Mouse (Mus musculus): ENCODE results near the gene Otulin. TPM values are rescaled to one million over a fixed set of nuclear protein-coding genes. Genes with fewer than 3 reads are reported as not detected.

Otulin gene
- polyA plus RNA-seq, 1 experiment = 36.9 TPM

DNA sequence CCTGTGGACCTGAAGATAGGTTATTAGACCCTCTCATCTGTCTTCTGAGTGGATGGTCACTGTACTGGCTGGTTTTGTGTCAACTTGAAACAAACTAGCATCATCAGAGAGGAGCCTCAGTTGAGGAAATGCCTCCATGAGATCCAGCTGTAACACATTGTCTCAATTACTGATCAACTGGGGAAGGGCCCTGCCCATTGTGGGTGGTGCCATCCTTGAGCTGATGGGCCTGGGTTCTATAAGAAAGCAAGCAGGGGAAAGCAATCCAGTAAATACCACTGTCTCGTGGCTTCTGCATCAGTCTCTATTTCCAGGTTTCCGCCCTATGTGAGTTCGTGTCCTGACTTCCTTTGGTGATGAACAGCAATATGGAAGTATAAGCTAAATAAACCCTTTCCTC lies 14.8 kb upstream of the Otulin start:
- Histone ChIP-seq H3K4me3 (no peak overlapping the region), H3K27me3 (ENCODE audit: control insufficient read depth, insufficient read depth, insufficient read length) (peaks cover 46% of the 10 kb centered on the region), H3K79me2 (ENCODE audit: control insufficient read depth, insufficient read depth) (no peaks in the 10 kb centered on the region), H3K36me3 (ENCODE audit: control insufficient read depth, insufficient read depth) (no peaks in the 10 kb centered on the region), H3ac (ENCODE audit: control insufficient read depth, insufficient read length) (no peak overlapping the region), H3K4me2 (ENCODE audit: low read depth) (no peak overlapping the region)
- no peak for TF ChIP-seq CEBPB (IDR thresholded peaks at IDR 0.05; ENCODE audit: insufficient read depth, poor library complexity, severe bottlenecking)
- no peak for TF ChIP-seq POLR2AphosphoS2 (IDR thresholded peaks at IDR 0.05; ENCODE audit: insufficient read length, low read depth)
- no peak for TF ChIP-seq TCF3 (IDR thresholded peaks at IDR 0.05; ENCODE audit: insufficient read length, low read depth)
- no peak for TF ChIP-seq POLR2A (IDR thresholded peaks at IDR 0.05; ENCODE audit: insufficient read length, low read depth)

DNA sequence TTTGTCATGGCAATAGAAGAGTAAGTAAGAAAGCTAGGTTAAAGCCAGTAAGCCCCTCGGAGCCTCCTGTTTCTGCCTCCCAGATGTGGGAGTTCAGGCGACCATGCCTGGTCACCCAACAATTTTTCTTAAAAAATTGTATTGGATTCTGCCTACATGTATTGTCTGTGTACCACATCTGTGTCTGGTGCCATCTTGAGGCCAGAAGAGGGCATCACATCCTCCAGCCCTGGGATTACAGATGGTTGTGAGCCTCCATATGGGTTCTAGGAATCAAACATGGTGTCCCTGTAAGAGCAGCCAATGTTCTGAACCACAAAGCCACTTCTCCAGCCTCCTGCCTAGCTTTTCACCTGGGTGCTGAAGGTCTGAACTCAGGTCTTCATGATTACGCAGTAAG lies 12.4 kb upstream of the Otulin start:
- H3K79me2 ChIP-seq (ENCODE audit: control insufficient read depth, insufficient read depth) = no peaks in the 10 kb centered on the region
- H3K27me3 ChIP-seq (ENCODE audit: control insufficient read depth, insufficient read depth, insufficient read length) = peaks cover 30% of the 10 kb centered on the region
- no peaks in the 10 kb centered on the region for H3K36me3 ChIP-seq (ENCODE audit: control insufficient read depth, insufficient read depth)
- no peak overlapping the region for H3K4me3 ChIP-seq
- no peak overlapping the region for H3ac ChIP-seq (ENCODE audit: control insufficient read depth, insufficient read length)
- H3K4me2 ChIP-seq (ENCODE audit: low read depth) = no peak overlapping the region
- TF ChIP-seq POLR2A (IDR thresholded peaks at IDR 0.05; ENCODE audit: insufficient read length, low read depth) (no peak), MAX (IDR thresholded peaks at IDR 0.05; ENCODE audit: low read depth) (no peak), TCF12 (IDR thresholded peaks at IDR 0.05; ENCODE audit: insufficient read depth, poor library complexity, severe bottlenecking) (no peak), E2F4 (IDR thresholded peaks at IDR 0.05; ENCODE audit: insufficient read depth) (no peak), TCF3 (IDR thresholded peaks at IDR 0.05; ENCODE audit: insufficient read length, low read depth) (no peak), USF1 (IDR thresholded peaks at IDR 0.05; ENCODE audit: low read depth) (no peak), MYOD1 (IDR thresholded peaks at IDR 0.05; ENCODE audit: control insufficient read depth in 1 of 3, insufficient read length in 2 of 3, low read depth in 2 of 3) (no peak), SRF (IDR thresholded peaks at IDR 0.05; ENCODE audit: control insufficient read depth, insufficient read length, low read depth) (no peak), POLR2AphosphoS2 (IDR thresholded peaks at IDR 0.05; ENCODE audit: insufficient read length, low read depth) (no peak), REST (IDR thresholded peaks at IDR 0.05; ENCODE audit: insufficient read depth, insufficient read length) (no peak), CEBPB (IDR thresholded peaks at IDR 0.05; ENCODE audit: insufficient read depth, poor library complexity, severe bottlenecking) (no peak), MYOG (IDR thresholded peaks at IDR 0.05; ENCODE audit: control insufficient read depth in 1 of 3, insufficient read depth in 1 of 3, insufficient read length in 2 of 3, low read depth in 2 of 3) (no peak)

DNA sequence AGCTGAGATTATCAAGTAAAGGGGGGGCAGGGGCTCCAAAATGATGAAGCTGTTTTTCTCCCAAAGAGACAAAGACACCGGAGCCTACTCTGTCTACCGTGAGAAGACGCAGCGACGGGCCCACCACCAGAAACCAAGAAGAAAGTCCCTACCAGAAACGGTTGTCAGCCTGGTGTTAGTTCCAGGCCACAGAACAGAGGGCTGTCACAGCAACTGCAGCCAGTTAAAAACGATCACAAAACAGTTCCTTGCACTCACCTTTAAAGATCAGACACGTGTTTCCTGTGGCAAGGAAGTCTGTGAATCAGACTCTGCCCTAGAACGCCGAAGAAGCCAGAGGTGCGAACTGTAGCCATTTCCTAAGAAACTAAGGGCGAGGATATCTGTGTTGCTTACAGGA lies 10.7 kb upstream of the Otulin start:
- H3K27me3 ChIP-seq (ENCODE audit: control insufficient read depth, insufficient read depth, insufficient read length) = peaks cover 23% of the 10 kb centered on the region
- TF ChIP-seq POLR2AphosphoS2 (IDR thresholded peaks at IDR 0.05; ENCODE audit: insufficient read length, low read depth) (no peak), SRF (IDR thresholded peaks at IDR 0.05; ENCODE audit: control insufficient read depth, insufficient read length, low read depth) (no peak), MYOG (IDR thresholded peaks at IDR 0.05; ENCODE audit: control insufficient read depth in 1 of 3, insufficient read depth in 1 of 3, insufficient read length in 2 of 3, low read depth in 2 of 3) (no peak), MAX (IDR thresholded peaks at IDR 0.05; ENCODE audit: low read depth) (no peak), USF1 (IDR thresholded peaks at IDR 0.05; ENCODE audit: low read depth) (no peak), CEBPB (IDR thresholded peaks at IDR 0.05; ENCODE audit: insufficient read depth, poor library complexity, severe bottlenecking) (no peak), MYOD1 (IDR thresholded peaks at IDR 0.05; ENCODE audit: control insufficient read depth in 1 of 3, insufficient read length in 2 of 3, low read depth in 2 of 3) (no peak), TCF3 (IDR thresholded peaks at IDR 0.05; ENCODE audit: insufficient read length, low read depth) (no peak), REST (IDR thresholded peaks at IDR 0.05; ENCODE audit: insufficient read depth, insufficient read length) (no peak), POLR2A (IDR thresholded peaks at IDR 0.05; ENCODE audit: insufficient read length, low read depth) (no peak), E2F4 (IDR thresholded peaks at IDR 0.05; ENCODE audit: insufficient read depth) (no peak), TCF12 (IDR thresholded peaks at IDR 0.05; ENCODE audit: insufficient read depth, poor library complexity, severe bottlenecking) (no peak)

DNA sequence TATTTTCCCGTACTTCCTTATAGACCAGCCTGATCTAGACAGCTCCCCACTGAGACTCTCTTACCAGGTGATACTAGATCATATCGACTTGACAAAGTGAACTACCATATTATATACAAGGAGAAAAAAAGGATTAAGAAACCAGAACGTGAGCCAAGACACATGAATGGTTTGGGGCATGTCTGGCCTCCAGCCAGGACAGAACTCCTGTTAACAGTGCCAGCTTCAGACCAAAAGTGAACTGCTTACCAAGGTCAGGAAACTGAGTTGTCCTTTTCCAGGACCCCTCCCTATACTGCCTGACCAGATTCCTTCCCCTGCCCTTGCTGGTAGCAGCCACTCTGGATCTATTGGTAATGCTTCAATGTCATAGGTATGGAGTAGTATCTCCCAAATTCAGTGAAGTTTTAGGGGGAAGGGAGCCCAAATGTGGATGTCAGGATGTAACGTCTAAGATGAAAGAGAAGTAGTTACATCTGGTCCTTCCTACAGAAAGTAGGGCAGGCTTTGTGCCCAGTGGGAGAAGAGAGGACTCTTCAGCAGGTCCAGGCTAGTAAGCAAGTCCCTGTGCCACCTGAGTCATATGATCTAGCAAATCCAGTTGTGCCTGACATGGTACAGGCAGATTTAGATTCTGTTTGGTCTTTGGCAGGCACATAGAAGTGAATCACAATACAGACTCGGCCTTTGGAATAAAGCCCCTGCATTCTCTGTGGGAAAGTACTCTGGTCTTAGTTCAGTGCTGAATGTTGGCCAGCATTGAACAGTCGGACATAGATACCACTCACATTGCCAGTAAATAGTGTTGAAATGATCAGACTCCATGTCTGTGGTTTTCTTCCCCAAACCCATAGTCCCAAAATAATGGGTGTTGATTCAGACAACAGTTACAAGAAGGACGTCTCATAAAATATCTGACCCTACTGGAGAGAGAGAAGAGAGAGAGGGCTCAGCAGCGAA lies 3.7 kb upstream of the Otulin start:
- H3K79me2 ChIP-seq (ENCODE audit: control insufficient read depth, insufficient read depth) = peaks cover 11% of the 10 kb centered on the region

More for the DNA sequence above, 10.7 kb upstream of the Otulin start:
- Histone ChIP-seq H3K36me3 (ENCODE audit: control insufficient read depth, insufficient read depth) (no peaks in the 10 kb centered on the region), H3K79me2 (ENCODE audit: control insufficient read depth, insufficient read depth) (no peaks in the 10 kb centered on the region), H3K4me2 (ENCODE audit: low read depth) (no peak overlapping the region), H3K4me3 (no peak overlapping the region), H3ac (ENCODE audit: control insufficient read depth, insufficient read length) (no peak overlapping the region)

More for the DNA sequence above, 3.7 kb upstream of the Otulin start:
- Histone ChIP-seq H3ac (ENCODE audit: control insufficient read depth, insufficient read length) (no peak overlapping the region), H3K4me3 (no peak overlapping the region), H3K4me2 (ENCODE audit: low read depth) (no peak overlapping the region), H3K36me3 (ENCODE audit: control insufficient read depth, insufficient read depth) (no peaks in the 10 kb centered on the region), H3K27me3 (ENCODE audit: control insufficient read depth, insufficient read depth, insufficient read length) (peaks cover 4% of the 10 kb centered on the region)
- TF ChIP-seq CEBPB (IDR thresholded peaks at IDR 0.05; ENCODE audit: insufficient read depth, poor library complexity, severe bottlenecking) (no peak), USF1 (IDR thresholded peaks at IDR 0.05; ENCODE audit: low read depth) (no peak), REST (IDR thresholded peaks at IDR 0.05; ENCODE audit: insufficient read depth, insufficient read length) (no peak), TCF12 (IDR thresholded peaks at IDR 0.05; ENCODE audit: insufficient read depth, poor library complexity, severe bottlenecking) (no peak), POLR2A (IDR thresholded peaks at IDR 0.05; ENCODE audit: insufficient read length, low read depth) (no peak), MAX (IDR thresholded peaks at IDR 0.05; ENCODE audit: low read depth) (no peak), TCF3 (IDR thresholded peaks at IDR 0.05; ENCODE audit: insufficient read length, low read depth) (no peak), MYOD1 (IDR thresholded peaks at IDR 0.05; ENCODE audit: control insufficient read depth in 1 of 3, insufficient read length in 2 of 3, low read depth in 2 of 3) (no peak), E2F4 (IDR thresholded peaks at IDR 0.05; ENCODE audit: insufficient read depth) (no peak), MYOG (IDR thresholded peaks at IDR 0.05; ENCODE audit: control insufficient read depth in 1 of 3, insufficient read depth in 1 of 3, insufficient read length in 2 of 3, low read depth in 2 of 3) (no peak), POLR2AphosphoS2 (IDR thresholded peaks at IDR 0.05; ENCODE audit: insufficient read length, low read depth) (no peak), SRF (IDR thresholded peaks at IDR 0.05; ENCODE audit: control insufficient read depth, insufficient read length, low read depth) (no peak)

Measured in myocyte (in vitro differentiated cells).